Mouse (Mus musculus) thymus, adult 2 months (tissue): Measurements from ENCODE around the gene Tff3. TPM values are rescaled to one million over a fixed set of nuclear protein-coding genes. Genes with fewer than 3 reads are reported as not detected.

Experiments used
- DNase-seq: peaks from one replicate; pipeline ENCODE4 v3.0.0; 2021
- H3K27ac ChIP-seq: fragments of 200-500 bp; 2 replicates; pipeline ENCODE4 v1.5.1; 2012; ENCODE audit warnings: low read length, control low read depth; ENCODE audit not compliant: control insufficient read depth, insufficient read depth
- H3K27me3 ChIP-seq: fragments of 200-500 bp; 2 replicates; pipeline ENCODE4 v1.6.1; 2012; ENCODE audit warnings: mild to moderate bottlenecking, low read length, moderate library complexity, mixed read lengths; ENCODE audit not compliant: control insufficient read depth, insufficient read depth
- H3K36me3 ChIP-seq: fragments of 200-500 bp; 2 replicates; pipeline ENCODE4 v1.6.1; 2012; ENCODE audit warnings: mild to moderate bottlenecking, low read length, moderate library complexity; ENCODE audit not compliant: control insufficient read depth, insufficient read depth
- H3K4me1 ChIP-seq: fragments of 200-500 bp; replicated peaks from 2 replicates; pipeline ENCODE4 v1.6.1; 2012; ENCODE audit warnings: low read length; ENCODE audit not compliant: control insufficient read depth, insufficient read depth
- H3K4me3 ChIP-seq: fragments of 200-500 bp; 2 replicates; pipeline ENCODE4 v1.5.1; 2012; ENCODE audit warnings: mild to moderate bottlenecking, low read length, control low read depth, moderate library complexity; ENCODE audit not compliant: control insufficient read depth, insufficient read depth
- CTCF ChIP-seq: fragments of 200-500 bp; IDR thresholded peaks from 2 replicates; pipeline ENCODE4 v1.5.1; 2012; ENCODE audit warnings: mild to moderate bottlenecking, control low read depth, low read length, moderate library complexity, borderline replicate concordance; ENCODE audit not compliant: control insufficient read depth, poor library complexity, insufficient read depth; ENCODE audit errors: extremely low read depth
- POLR2A ChIP-seq: fragments of 200-500 bp; IDR thresholded peaks from 2 replicates; pipeline ENCODE4 v1.6.1; 2012; ENCODE audit warnings: mild to moderate bottlenecking, low read length, control low read depth, moderate library complexity; ENCODE audit not compliant: control insufficient read depth, poor library complexity, insufficient read depth; ENCODE audit errors: extremely low read depth
- WGBS: fragments of 180-500 bp; shearing (Covaris S2); methylation state at CpG from one replicate; pipeline ENCODE4 v1.1.7; 2018; 5-methylcytosine and 5-hydroxymethylcytosine counted together
- polyA plus RNA-seq: library from polyadenylated mRNA; depleted of rRNA; stranded (reverse); fragments of >200 nt; gene quantifications from 2 replicates; pipeline ENCODE4 v1.2.3, GENCODE M21; 2012

Tff3 gene
- polyA plus RNA-seq, 1 experiment, result 10.4 TPM

DNA sequence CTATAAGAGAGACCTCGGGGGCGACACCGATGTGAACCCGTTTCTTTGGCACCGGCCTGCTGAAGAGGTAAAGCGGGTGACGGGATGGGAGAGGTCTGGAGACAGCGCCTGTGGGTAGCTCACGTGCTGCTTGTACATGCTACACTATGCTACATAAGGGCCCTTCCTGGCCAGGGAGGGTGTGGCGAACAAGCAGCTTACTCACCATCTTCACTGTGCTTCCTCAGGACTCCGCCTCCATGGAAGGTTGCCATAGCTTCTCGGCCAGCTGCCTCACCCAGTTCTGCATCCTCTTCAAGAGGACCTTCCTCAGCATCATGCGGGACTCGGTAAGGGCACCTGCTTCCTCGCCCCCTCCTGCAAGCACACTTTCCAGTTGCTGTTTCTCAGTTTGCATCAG, 21.1 kb downstream of the Tff3 start:
- no peak for TF ChIP-seq POLR2A
- no peak for TF ChIP-seq CTCF
- H3K36me3 ChIP-seq, result peaks cover 98% of the 10 kb centered on the region
- DNase-seq, result no peak
- H3K4me3 ChIP-seq, result no peak overlapping the region
- 95% methylated on average over 15 of the region's 15 CpGs for WGBS
- H3K4me1 ChIP-seq, result 0 out of 2 replicates have a peak, but pooled peaks cover 2% of the 10 kb centered on the region
- H3K27me3 ChIP-seq, result no peaks in the 10 kb centered on the region
- no peak overlapping the region for H3K27ac ChIP-seq

DNA sequence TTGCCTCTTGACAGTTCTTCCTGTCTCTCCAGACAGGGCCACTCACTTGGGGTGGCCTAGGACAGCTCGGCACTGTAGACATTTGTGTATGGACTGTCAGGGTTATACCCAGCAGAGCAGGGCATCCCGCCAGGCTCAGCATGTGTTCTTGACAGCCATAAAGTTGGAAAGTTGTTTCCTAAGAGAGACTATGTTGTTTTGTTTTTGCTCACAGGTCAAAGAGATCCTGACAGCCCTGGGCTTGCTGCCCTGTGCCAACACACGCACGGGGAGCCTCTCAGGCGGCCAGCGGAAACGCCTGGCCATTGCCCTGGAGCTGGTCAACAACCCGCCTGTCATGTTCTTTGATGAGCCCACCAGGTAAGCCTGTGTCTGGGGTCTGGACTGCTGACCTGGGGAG, 25.6 kb downstream of the Tff3 start:
- Histone ChIP-seq H3K27me3 (no peaks in the 10 kb centered on the region), H3K27ac (no peak overlapping the region), H3K36me3 (peaks cover 82% of the 10 kb centered on the region), H3K4me1 (no peaks in the 10 kb centered on the region), H3K4me3 (no peak overlapping the region)
- no peak for DNase-seq
- TF ChIP-seq CTCF, result no peak
- no peak for TF ChIP-seq POLR2A
- 97% methylated on average over 8 of the region's 8 CpGs for WGBS

DNA sequence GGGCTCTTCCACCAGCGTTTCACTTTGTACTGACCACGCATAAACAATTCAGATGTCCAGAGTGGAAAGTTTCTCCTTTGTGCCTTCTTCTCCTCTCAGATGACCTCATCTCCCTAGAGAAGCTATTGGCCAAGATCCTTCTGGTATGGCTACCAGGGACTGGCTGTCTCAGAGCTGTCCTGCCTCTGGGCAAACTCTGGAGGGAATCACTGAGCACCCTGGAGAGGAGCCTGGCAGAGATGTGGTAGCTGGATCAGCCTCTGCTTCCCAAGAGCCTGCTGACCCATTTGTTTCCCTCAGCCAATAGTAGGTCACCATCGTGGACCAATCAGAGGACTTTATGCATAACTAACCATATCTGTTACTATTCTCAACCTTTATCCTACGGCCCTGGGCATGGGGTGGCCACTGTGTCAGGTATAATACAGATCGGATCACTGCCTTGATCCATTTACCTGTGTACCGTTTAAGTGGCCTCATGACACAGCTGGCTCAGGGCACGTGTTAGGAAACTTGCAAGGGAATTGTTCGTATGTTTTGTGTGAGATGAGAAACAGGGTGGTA, 26.4 kb downstream of the Tff3 start:
- WGBS, result 98% methylated on average over 8 of the region's 8 CpGs
- Histone ChIP-seq H3K27me3 (no peaks in the 10 kb centered on the region), H3K4me3 (no peak overlapping the region), H3K27ac (no peak overlapping the region), H3K36me3 (peaks cover 82% of the 10 kb centered on the region), H3K4me1 (no peaks in the 10 kb centered on the region)
- DNase-seq, result no peak
- TF ChIP-seq CTCF (no peak), POLR2A (no peak)

DNA sequence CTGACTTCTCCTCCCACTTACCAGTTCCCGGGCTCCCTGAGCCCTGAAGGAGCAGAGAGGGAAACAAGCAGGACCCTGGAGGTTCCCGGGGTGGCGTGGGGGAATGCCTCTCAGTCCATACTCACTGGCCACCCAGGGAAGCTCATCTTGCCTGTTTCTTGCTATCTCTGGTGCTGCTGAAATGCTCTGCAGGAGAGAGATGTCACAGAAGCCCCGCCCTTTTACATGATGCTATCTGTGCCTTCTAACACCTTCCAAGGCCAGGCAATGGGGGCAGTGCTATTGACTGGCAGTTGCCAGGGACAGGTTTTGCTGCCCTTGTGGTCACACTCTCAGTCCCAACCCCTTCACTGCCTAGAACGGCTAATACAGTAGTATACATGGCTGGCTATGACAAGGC, 30.7 kb downstream of the Tff3 start:
- Histone ChIP-seq H3K27ac (no peak overlapping the region), H3K27me3 (no peaks in the 10 kb centered on the region), H3K4me1 (no peaks in the 10 kb centered on the region), H3K4me3 (no peak overlapping the region), H3K36me3 (peaks cover 81% of the 10 kb centered on the region)
- 97% methylated on average over 5 of the region's 5 CpGs for WGBS
- TF ChIP-seq CTCF (no peak), POLR2A (no peak)
- DNase-seq, result no peak

DNA sequence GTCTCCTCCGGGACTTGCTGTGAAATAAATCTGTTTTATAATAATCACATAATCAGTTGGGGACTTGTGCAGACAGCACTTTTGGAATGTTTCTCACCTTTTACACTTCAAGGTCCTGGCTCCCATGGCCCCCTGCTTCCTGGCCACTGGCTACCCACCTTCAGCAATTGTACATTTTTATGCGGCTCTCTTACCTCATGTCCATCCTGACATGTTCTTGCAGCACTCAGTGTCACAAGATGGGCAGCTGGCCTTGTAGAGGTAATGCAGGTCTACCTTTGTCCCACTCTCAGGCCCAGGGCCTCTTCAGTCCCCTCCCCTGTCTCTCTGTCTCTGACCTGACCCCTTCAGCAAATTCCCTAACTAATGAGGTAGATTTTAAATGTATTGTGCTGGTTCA, 32.6 kb downstream of the Tff3 start:
- WGBS, result 98% methylated on average over 2 of the region's 2 CpGs
- Histone ChIP-seq H3K4me1 (no peaks in the 10 kb centered on the region), H3K4me3 (no peak overlapping the region), H3K36me3 (peaks cover 82% of the 10 kb centered on the region), H3K27me3 (no peaks in the 10 kb centered on the region), H3K27ac (no peak overlapping the region)
- no peak for DNase-seq
- TF ChIP-seq CTCF (no peak), POLR2A (no peak)

DNA sequence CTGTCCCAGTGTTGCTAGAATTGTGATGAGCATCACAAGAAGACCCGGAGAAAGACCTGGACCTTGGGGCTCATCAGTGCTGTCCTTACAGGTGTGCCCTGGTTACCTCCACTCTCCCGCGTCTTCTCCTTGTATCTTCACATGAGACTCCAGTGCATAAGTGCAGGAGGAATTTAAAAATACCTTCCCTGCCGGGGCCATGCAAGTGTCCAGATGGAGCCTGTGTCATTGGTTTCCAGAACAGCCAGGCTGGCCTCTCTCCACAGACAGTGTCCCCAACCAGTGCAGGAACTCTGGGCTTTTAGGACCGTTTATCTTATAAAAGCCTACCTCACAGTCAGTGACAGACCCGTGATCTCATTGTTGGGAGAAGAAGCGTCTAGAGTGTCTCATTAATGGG, 33.9 kb downstream of the Tff3 start:
- H3K27ac ChIP-seq, result no peak overlapping the region
- no peaks in the 10 kb centered on the region for H3K4me1 ChIP-seq
- TF ChIP-seq CTCF, result no peak
- TF ChIP-seq POLR2A, result no peak
- no peak overlapping the region for H3K4me3 ChIP-seq
- WGBS, result 95% methylated on average over 7 of the region's 7 CpGs
- H3K27me3 ChIP-seq, result no peaks in the 10 kb centered on the region
- H3K36me3 ChIP-seq, result peaks cover 78% of the 10 kb centered on the region
- DNase-seq, result no peak

DNA sequence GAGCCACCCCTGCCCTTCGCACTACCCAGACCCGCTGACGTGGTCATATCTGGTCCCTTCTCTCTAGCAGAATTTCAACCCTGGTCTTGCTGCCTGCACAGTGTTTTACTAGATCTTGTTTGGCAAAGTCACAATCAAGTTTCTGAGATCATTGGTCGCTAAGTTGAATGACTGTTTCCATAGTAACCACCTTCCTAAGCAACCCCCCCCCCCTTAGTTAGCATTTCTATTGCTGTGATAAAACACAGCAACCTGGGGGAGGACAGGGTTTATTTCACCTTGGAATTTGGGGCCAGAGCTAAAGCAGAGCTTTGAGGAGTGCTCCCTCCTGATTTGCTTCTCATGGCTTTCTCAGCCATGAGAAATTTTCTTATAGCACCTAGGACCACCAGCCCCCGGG, 34.7 kb downstream of the Tff3 start:
- peaks cover 3% of the 10 kb centered on the region for H3K4me1 ChIP-seq
- H3K27me3 ChIP-seq, result no peaks in the 10 kb centered on the region
- TF ChIP-seq CTCF (no peak), POLR2A (no peak)
- no peak overlapping the region for H3K27ac ChIP-seq
- no peak for DNase-seq
- peaks cover 70% of the 10 kb centered on the region for H3K36me3 ChIP-seq
- 95% methylated on average over 5 of the region's 5 CpGs for WGBS
- H3K4me3 ChIP-seq, result no peak overlapping the region
